Mouse (Mus musculus): ENCODE results near the gene Tjp1.

DNA sequence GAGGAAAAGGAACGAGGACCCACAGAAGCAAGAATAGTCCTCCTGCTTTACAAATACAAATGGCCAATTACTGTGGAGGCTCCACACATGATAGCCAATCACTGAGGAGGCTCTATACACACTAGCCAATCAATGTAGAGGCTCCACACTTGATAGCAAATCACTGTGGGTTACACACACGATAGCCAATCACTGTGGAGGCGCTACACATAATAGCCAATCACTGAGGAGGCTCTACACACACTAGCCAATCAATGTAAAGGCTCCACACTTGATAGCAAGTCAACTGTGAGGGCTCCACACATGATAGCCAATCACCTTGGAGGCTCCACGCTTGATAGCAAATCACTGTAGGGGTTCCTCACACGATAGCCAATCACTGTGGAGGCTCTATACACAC is 125.1 kb downstream of the Tjp1 start:
- TF ChIP-seq MAFK (IDR thresholded peaks at IDR 0.05; ENCODE audit: insufficient read depth, low read depth, low read length), result no peak
- no peak for TF ChIP-seq ZC3H11A (IDR thresholded peaks at IDR 0.05; ENCODE audit: borderline replicate concordance, low read depth, low read length)

Data from ES-E14 (cell line).